Mouse (Mus musculus): ENCODE results near the gene Slc4a4.
"Not testable (repeated sequence)": the region's sequence is repeated elsewhere in the genome, so short reads cannot be mapped to it uniquely, and the experiment has no call there.

The Slc4a4 gene

DNA sequence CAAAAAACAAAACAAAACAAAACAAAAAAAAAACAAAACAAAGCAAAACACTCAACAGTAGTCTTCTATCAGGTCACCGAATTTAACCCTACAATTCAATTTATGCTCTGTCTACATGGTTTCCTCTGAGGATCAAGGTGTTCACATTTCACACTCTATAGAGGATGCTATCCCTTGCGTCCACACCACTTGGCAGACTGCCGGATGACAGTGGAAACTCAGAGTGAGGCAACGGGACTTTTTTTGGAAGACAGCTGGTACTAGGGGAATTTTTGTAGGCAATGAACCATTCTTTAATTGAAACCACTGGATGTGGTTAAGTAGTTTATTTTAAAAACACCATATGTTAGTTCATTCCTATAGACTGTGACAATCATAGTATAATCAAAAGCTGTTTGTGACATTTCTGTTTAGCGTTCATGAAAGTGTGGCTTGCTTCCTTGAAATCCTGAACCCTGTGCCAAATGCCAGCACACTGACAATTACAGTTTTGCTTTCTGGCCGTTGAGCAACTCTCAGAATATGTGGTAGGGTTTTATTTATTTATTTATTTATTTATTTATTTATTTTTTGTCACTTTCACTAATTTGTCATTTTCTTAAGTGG lies 78.2 kb downstream of the Slc4a4 start:
- DNase-seq: peak; percentile 56 to 57

DNA sequence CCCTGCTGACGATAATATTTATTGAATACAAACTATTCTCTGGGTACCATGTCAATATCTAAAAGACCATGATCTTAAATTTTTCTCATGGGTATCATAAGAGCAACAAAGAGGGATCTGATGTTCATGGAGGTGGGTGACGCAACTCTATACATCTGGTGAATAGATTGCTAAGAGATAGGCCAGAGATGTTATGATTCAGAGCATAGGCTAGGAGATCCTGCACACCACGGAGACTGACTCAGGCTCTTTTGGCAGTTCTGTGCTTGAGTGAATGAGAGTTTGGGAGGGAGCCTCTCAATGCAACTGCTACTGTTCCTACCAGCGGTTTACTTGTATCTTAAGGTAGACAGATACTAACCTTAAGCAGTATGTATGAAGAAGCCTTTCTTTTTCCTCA lies 79.9 kb downstream of the Slc4a4 start:
- DNase-seq: no peak

DNA sequence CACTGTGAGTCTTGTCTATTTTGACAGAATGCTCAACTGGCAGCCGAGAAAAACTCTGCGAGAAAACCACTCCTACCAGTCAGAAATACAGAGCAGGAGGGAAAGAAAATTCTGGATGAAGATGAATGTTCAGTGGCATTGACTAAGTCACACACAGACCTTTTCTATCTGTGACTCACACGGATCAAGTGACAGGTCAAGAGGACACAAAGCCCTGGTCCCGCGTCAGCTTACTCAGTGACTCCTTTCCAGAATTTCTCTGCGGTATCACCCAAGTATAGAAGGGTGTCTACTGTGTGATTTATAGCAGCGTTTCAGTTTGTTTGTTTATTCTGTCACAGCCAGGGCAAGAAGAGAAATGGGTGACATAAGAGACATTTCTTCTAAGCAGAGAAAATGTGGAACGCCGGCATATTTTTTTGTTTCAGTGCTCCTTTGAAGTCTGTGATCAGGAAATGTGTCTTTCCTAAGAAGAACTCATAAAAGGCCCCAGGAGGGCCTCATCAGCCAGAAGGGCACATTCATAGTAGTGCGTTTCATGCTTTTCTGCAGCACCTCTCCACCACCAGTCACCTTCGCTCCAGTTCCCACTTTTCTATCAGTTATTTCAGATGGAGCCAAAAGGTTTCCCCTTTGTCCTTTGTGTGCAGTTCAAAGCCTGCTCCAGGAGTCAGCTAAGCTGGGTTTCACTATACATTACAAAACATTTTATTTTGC lies 82.5 kb downstream of the Slc4a4 start:
- no peak for DNase-seq

DNA sequence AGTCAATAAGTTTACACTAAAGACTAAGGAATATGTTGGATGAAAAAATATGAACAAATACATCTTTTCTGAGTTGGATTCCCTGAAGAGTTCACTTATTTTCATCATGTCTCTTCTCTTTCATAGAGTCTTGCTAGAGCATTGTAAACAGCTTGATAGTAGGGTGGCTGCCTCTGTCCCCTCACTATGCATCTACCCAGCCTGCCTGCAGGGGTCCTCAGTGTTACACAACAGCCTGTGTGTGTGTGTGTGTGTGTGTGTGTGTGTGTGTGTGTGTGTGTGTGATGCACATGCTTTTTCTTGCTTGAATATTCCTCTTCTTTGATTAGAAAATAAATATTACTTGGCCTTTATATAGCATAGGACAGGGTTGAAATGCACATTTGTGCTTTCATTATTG lies 84.9 kb downstream of the Slc4a4 start:
- no peak for DNase-seq

DNA sequence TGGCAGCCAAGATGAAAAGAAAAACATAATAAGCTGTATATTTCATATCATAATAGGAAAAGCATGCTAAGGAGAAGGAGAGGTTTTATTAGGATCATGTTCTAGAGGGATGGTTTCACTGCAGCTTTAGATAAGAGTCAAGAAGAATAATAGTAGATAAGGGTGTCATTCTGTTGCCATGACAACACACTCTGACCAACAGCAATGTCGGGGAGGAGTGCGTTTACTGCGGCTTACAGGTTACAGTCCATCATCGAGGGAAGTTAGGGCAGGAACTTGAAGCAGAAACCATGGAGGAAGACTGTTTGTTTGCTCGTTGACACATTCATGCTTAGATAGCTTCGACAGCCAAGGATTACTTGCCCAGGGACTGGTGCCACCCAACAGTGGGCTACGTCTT lies 85.7 kb downstream of the Slc4a4 start:
- no peak for DNase-seq

DNA sequence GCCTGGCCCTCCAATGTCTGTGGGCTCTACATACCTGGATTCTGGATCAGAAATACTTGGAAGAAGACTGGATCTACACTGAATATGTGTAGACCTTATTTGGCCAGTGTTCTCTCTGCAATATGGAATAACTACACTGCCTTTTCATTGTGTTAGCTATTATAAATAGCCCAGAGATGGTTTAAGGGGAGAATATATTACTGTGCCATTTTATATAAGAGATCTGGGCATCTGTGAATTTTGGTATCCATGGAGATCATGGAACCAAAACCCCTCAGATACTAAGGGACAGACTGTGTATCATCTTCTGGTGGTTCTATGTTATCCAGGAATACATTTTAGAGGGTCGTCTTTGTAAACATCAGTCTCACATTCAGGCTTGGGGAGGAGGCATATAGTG lies 86.5 kb downstream of the Slc4a4 start:
- no peak for DNase-seq

DNA sequence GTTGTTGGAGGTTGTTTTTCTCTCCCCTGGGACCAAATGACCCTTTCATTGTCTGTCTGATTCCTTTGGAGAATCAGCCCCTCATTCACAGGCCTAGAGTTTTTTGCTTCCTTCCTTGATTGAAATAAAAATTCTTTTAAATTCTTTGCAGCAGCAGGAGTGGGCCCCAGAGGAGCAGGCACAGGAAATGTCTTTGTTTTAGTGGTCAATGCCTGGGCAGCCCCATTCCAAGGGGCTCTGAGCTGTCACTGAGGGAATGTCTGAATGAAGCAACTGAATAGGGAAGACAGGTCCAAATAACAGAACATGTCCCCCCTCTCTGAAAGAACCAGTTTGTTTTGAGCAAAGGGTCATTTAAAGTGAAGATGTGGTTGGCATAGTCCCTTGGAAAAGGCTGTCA lies 89.1 kb downstream of the Slc4a4 start:
- DNase-seq: no peak

DNA sequence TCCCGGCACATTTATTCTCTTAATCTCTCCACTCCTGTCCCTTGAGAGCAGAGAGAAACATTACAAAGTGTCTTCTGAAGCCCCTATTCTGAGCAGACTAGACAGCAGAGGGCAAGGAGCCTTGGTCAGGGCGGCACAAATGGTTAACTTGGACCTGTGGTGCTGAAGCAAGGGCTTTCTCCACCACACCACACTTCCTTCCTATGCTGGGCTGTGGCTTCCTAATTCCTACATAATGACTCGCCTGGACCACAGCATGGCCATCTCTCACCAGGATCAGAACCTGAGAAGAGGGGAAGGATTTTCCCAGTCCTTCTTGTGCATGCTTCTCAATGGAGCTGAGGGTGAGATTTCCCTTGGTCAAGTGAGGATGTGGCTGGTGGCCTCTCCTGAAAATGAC lies 89.8 kb downstream of the Slc4a4 start:
- no peak for DNase-seq

DNA sequence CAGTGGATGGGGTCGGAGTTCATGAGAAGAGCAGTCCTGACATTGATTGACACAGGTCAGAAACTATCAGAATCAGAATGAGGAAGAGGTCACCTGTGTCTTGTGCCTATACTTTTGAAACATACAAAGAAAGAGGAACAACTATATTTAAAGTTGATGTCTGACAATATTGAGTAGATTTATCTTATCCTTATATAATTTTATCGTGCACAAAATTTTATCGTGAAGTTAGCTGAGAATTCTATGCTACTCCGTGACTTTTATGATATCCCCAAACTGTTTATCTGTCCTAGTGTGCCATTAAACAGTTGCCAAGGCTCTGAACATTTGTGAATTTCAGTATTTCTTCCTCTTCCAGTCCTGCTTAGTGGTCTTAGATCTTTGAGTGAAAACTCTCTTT lies 94.1 kb downstream of the Slc4a4 start:
- no peak for DNase-seq

DNA sequence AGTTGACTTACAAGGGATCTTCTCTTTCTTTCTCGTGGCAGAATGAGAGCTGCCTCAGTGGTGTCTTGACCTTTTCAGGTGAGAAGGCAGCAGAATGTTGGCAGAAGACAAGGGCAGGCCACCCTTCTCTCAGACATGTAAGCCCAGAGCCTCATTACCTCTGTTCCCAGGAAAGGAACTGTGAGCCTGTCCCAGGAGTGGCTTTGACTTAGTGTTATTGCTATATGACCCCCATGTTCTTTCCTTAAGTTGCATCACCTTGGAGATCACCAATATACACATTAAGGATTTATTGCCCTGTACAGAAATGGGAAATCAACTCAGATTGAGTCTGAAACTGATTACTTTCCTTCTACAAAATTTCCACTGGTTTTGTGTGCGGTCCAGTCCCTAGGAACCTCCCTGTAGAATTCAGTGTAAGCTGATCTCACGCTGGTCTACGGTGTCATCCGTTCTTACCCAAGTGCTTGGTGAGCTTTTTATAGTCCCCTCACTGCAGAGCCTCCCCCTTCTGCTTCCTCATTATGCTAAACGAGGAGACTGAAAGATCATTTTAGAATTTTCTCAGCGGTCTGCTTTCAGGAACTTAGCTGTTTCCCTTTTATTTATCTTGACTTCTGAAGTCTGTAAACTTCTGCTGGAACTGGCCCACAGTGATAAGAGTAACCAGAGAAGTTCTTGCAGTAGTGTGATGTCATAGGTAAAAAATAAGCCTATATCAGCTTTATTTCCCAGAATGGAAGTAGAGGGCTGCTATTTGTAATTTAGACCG lies 94.8 kb downstream of the Slc4a4 start:
- no peak for DNase-seq

DNA sequence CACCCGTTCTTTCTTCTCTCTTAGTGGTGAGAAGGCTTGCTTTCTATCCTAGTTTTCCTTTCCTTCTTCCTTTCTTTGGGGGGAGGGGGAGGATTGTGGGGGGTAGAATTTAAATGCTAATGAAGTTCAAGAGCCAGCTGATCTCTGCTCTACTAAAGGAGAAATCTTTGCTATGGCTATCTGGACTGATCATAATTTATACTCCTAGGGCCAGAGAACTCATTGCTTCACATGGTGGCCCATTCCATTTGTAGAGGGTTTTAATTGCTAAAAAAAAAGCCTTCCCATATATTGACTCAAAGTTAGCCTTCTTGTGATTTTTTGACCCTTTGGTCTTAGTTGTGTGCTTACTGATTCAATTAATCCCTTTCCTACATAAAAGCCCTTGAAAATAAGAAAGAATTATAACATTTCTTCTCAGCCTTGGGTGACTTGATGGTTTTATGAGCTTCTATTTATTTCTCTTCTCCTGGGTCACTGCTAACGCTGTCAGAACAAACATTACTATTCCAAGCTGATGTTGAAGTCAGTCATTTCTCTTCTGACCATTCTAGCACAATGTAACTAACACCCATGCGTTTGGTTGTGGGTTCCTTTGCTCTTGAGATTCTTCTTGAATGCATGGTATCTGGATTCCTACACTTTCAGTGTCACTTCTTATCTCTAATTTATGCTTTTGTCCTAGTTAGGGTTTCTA lies 95.6 kb downstream of the Slc4a4 start:
- no peak for DNase-seq

DNA sequence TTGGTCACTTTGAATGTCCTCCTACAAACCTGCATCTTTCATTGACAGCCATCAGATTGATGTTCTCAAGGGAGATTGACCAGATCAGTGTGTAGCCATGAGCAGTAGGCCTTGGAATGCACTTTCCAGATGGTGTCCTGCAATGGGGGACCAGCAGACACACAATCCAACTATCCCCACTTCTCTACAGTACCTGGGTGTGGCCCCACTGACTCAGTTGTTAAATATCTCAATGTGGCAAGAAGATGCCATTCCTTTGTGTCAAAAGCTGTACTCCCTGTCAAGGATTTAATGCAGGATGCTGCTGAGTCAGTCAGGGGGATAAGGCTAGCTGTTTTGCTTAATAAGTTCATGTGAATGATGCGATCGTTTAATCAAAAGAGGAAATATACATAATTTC lies 96.6 kb downstream of the Slc4a4 start:
- DNase-seq: no peak

DNA sequence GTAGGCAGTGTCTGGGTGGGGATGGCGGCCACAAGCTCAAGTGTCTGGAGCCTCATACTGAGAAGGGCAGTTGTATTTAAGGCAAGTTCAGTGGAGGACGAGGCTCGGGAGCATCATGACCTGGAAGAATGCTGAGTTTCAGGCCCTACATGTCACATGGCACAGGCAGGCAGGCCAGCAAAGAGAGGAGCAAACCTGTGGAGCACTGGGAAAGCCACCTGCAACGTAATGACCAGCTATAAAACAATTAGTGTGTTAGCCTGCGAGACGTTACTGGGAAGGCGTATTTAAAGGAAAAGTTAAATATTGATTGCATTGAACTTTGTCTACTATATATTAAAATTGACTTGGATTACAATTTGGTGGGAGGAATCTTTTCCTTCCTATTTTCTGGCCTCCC lies 97.0 kb downstream of the Slc4a4 start:
- DNase-seq: no peak

DNA sequence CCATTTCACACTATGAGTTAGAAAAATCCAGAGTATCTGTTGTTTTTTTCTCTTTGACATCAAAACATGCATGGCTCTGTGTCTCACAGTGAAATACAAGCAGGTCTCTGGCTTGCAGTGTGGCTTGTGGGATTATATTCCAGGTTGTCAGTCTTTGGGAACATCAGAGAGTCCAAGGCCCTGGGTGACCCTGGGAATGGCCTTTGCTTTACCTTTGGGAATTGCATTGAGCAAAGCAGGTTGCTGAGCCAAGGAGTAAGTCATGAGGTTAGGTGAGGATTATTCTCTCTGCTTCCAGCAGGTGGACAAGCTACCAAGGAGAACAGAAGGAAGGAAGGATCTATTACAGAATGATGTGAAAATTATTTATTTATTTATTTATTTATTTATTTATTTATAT lies 102.4 kb downstream of the Slc4a4 start:
- DNase-seq: no peak

DNA sequence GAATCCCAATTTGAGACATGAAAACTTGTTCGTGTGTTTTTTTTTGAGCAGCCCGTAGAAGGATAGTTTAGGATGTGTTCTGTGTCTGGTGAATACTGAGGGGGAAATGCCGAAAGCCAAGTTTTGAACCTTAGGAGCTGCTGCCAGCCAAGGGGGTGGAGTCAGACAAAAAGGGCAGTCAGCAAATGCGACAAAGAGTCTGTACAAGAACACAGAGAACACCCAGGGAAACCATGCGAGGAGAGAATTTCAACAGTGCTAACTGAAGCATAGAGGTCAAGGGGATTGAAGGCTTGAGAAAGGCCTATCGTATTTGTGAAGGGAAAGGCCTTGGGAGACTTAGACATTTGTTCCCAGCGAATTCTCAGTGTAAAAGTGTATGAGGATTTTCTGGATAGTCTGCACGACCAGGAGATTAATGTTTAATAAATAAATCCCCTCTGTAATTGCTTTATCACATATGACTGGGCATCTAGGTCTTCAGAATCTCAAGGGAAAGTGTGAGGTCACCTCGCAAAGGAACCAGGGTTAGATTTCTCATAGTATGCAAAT lies 103.7 kb downstream of the Slc4a4 start:
- no peak for DNase-seq

DNA sequence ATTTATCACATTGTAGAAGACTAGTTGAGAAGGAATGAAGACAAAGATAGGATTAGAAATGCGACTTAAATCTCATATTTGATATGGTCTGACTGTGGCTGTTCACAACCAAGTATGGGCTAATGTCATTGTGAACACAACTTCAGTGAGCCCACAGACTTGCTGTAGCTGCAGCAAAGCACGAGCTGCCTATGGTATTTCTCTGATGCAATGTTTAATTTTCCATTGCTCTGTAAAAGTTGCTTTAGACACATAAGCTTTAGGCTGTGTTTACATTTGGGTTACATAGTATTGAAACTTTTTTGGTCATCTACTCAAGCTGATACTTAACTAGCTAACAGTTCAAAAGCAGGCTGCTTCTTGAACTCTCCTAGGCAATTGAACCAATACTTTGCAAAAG lies 104.7 kb downstream of the Slc4a4 start:
- DNase-seq: not testable (repeated sequence)

DNA sequence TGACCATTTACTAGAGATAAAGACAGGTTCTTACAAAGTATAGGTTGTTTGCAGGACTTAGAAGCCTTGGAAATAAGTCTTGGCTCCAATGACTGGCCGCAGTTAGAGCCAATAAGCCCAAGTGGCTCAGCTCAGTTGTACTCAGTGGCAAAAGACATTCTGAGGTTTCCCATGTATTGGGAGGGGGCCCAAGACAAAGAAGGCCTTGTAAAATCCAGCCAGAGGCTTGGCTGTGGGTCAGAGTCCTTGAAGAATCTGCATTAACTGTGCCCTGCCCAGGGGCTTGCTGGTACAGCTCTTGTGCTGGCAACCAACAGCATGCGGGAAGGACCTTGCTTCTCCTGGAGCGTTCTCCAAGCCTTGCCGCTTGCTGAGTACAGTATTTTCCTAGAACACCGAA lies 107.9 kb downstream of the Slc4a4 start:
- DNase-seq: no peak

DNA sequence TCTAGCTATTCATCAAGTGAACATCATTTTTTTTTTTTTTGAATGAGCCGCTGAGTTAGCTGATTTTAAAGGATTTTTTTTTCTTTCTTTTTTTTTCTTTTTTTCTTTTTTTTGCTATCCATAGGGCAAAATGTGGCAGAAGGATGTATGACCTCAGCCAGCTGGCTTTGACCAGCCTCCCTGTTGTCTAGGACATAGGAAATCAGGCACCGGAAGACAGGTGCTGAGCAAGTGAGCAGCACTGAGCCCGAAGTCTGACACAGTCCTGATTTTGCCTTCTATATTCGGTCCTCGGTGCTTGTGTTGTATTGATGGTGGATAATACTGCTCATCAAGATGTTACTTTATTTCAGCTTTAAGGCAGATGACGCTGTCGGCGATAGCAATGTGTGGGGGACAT lies 109.6 kb downstream of the Slc4a4 start:
- DNase-seq: peak; percentile 51 to 64

DNA sequence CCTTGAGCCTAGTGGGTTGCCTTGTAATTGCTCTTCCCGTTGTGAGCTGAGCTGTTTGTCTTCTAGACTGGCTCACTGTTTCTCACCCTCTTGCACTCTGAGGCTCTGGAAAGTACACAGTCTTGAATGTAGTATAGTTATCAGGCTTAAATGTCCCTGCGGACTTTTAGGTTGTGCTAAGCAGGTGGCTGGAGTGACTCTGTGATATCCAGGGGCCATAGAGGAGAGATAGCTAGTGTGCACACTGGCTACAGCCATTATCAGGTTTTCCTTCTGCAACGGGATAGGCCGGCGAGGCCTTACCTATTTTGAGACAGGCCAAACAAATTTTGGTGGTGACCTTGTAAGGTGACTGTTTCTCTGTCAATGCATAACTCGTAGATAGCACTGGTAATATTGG lies 110.7 kb downstream of the Slc4a4 start:
- DNase-seq: no peak

DNA sequence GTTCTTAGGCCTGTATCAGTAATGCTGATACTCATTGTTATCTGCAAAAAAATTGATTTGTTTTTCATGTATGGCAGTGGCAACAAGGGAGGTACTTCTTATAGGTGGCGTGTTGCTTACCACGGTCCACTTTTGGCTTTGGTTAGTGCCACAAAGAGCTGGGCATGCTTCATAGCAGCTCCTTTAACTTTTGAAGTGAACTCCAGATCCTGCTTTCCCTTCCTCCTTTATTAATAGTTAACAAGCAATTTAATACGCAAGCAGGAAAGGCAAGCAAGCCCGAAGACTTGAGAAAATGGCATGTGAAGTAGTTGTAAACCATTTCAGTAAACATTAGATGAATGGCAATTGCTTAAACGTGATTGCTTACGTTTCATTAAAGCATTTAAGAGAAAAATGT lies 113.2 kb downstream of the Slc4a4 start:
- DNase-seq: no peak

DNA sequence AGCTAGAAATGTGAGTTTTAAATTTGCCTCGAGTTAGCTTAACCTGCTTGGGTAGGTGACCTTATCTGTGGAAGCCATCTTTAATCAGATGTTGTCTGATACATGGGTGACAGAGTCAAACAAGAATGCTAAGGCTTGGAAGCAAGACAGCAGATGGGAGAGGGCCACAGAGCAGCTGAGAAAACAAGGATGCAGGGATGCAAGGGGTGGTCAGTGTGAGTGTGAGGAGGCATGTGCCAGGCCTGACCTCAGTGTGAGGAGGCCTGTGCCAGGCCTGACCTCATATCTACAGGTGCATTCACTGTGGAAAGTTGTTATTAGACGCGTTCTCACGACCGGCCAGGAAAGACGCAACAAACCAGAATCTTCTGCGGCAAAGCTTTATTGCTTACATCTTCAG lies 114.0 kb downstream of the Slc4a4 start:
- DNase-seq: no peak

DNA sequence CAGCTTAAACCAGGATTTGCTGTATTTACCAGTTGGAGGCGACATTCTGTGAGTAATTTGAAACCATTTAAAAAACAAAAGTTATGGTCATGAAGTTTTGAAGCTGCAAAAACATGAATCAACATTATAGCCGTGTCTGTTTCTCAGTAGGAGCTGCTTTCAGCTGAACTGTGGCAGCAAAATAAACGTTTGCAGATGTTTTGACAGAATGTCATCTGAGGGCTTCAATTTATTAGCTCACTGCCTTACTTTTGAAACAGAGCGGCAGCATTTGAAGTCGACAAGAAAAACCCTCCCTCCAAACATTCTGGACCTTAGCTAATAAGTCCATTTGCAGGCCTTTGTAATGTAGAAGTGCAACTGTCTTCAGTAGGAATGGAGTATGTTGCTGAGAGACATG lies 123.5 kb downstream of the Slc4a4 start:
- DNase-seq: no peak

DNA sequence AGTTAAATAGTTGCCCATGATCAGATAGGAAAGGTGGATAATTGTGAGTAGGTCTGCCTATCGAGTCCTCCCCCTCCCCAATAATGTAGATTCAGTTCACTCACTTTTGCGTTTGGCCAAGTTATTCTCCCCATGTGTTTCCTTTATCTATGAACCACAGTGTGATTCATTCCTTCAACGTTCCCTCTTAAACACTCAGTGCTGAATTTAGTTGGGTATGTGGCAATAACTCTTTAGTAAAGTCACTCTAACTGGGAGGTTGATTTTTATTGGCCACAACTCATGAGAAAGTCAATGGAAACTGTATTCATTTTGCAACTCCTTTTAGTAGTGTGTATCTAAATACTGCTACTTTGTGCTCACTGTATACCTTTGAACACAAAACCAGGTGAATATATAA lies 125.8 kb downstream of the Slc4a4 start:
- DNase-seq: no peak

Measured in cerebellum, postnatal 36 days (tissue).